Mouse (Mus musculus) brain, embryonic 18.5 days (tissue): Measurements from ENCODE around the gene Slc25a30.
"Not testable (repeated sequence)": the region's sequence is repeated elsewhere in the genome, so short reads cannot be mapped to it uniquely, and the experiment has no call there.

Source experiments
- DNase-seq: peaks from one replicate; pipeline ENCODE4 v3.0.0-alpha.2; 2012; ENCODE audit warnings: low read depth, low spot score

Gene Slc25a30

GRCm38 (mm10) chr14:75786868-75787793 is at the start of gene Slc25a30:
TSS of gene Slc25a30 (minus strand) at chr14:75787037.
- peak; percentile 87 for DNase-seq

GRCm38 (mm10) chr14:75836579-75836978 is 49.7 kb upstream of the Slc25a30 start:
- no peak for DNase-seq

GRCm38 (mm10) chr14:75834739-75835381 is 48.0 kb upstream of the Slc25a30 start:
- DNase-seq, result no peak

- no peak for DNase-seq
These were observed 47.5 kb upstream of the Slc25a30 start for GRCm38 (mm10) chr14:75834251-75834738.

- DNase-seq, result no peak
These were observed 46.9 kb upstream of the Slc25a30 start for GRCm38 (mm10) chr14:75833546-75834250.

- no peak for DNase-seq
These were observed 46.1 kb upstream of the Slc25a30 start for GRCm38 (mm10) chr14:75832982-75833381.

DNA sequence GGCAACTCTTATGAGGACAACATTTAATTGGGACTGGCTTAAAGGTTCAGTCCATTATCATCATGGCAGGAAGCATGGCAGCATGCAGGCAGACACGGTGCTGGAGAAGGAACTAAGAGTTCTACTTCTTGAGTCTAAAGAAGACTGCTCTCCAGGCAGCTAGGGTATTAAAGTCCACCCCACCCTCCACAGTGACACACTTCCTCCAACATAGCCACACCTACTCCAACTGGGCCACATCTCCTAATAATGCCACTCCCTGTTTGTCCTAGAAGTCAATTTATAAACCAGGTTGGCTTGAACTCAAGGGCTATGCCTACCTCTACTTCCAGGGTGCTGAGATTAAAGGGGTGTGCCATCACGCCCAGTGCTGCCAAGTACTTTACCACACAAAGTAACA is 45.2 kb upstream of the Slc25a30 start:
- no peak for DNase-seq

DNA sequence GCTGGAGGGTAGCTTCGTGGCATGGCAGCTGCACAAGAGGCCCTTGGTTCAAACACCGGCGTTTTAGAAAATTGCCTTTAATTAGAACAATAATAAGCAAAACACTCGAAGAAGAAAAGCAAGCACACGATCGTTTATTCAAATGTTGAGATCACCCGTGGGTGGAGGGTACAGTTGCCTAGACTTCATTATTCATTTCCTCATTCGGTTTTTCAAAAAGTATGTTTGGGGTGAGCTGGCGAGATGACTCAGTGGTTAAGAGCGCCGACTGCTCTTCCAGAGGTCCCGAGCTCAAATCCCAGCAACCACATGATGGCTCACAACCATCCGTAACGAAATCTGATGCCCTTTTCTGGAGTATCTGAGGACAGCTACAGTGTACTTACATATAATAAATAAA is 43.0 kb upstream of the Slc25a30 start:
- DNase-seq, result not testable (repeated sequence)

GRCm38 (mm10) chr14:75828866-75829806 is 42.3 kb upstream of the Slc25a30 start:
- DNase-seq, result peak; percentile 74

DNA sequence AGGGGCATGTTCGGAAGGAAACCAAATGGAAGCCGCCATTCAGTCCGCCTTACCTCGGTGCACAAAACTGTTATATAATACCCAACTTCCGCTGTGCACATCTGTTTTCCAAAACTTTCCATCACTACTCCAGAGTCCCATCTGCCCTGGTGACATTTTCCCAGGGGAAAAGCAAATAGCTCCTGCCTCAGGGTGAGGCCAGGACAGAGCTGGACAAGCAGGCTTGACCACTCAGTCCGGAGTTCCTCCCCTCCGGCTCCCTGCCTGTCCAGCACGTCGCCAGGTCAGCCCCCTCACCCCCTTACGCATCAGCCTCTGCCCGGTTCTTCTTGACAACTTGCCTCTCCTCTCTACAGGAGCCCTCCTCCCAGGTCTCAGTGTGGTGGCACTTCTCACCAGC is 41.4 kb upstream of the Slc25a30 start:
- no peak for DNase-seq

- DNase-seq, result no peak
These were observed 40.1 kb upstream of the Slc25a30 start for GRCm38 (mm10) chr14:75826851-75827410.

- DNase-seq, result no peak
These were observed 33.2 kb upstream of the Slc25a30 start for GRCm38 (mm10) chr14:75820007-75820406.

GRCm38 (mm10) chr14:75819341-75819740 is 32.5 kb upstream of the Slc25a30 start:
- no peak for DNase-seq

GRCm38 (mm10) chr14:75818528-75818927 is 31.7 kb upstream of the Slc25a30 start:
- no peak for DNase-seq

DNA sequence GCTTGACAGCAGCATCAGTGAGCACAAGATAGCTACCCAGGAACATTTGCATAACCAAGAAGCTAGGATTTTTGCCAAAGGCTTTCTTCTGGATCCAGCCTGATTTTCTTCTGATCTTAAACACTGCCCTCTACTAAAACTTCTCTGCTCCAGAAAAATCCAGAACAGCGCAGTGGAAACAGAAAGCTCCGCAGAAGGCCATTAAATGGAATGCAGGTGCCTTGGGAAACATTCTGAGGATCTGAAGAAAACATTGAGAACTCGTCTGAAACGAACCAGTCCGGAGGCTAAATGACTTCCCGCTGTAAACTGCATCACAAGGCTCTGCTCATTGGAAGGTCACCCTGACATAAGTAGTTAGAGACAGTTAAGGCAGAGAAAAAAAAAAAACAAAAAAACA is 23.1 kb upstream of the Slc25a30 start:
- no peak for DNase-seq

GRCm38 (mm10) chr14:75807800-75808199 is 21.0 kb upstream of the Slc25a30 start:
- no peak for DNase-seq

GRCm38 (mm10) chr14:75797769-75798386 is 11.0 kb upstream of the Slc25a30 start:
- DNase-seq, result no peak

DNA sequence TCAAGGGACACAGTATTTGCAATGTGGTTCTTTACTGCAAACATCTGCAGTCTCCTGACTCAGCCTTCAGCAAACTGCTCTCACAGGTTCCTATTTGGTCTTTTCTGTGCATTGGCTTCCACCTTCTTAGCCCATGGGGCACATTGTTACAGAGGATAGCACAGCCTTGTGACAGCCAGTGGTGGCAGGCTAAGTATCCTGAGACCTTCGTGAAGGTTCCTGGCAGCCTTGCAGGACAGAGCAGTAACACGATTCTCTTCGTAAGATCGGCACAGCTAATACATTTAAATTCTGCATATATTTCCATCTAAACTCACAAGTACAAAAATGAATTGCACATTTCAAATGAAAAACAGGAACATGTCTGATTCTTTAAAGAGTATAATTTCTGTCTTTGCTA is 9.1 kb upstream of the Slc25a30 start:
- DNase-seq, result no peak

GRCm38 (mm10) chr14:75794726-75795125 is 7.9 kb upstream of the Slc25a30 start:
- DNase-seq, result no peak

GRCm38 (mm10) chr14:75794324-75794723 is 7.5 kb upstream of the Slc25a30 start:
- no peak for DNase-seq
